Mouse (Mus musculus): ENCODE results near the gene Lpar3.

GRCm38 (mm10) chr3:146196301-146196700, 24.5 kb upstream of the Lpar3 start:
- TF ChIP-seq EP300 (IDR thresholded peaks at IDR 0.05; ENCODE audit: low read depth) (no peak), CTCF (IDR thresholded peaks at IDR 0.05; ENCODE audit: low read depth) (no peak)

Measured in liver, embryonic 14.5 days (tissue).